Mouse (Mus musculus): ENCODE measurements at regions not wholly inside any gene's neighbourhood (a gene's known extent, or its start where the extent isn't known, plus 50 kb on each side); places are given as distances from the start of the nearest gene placed in this dataset.

- no peak for TF ChIP-seq CTCF (IDR thresholded peaks at IDR 0.05; ENCODE audit: low read depth, low read length)
- TF ChIP-seq GATA1 (IDR thresholded peaks at IDR 0.05; ENCODE audit: borderline replicate concordance, low read length) = no peak
- TF ChIP-seq POLR2AphosphoS5 (IDR thresholded peaks at IDR 0.05; ENCODE audit: insufficient replicate concordance, low read depth, low read length) = no peak
These were observed 189.7 kb upstream of the 4931429L15Rik start for GRCm38 (mm10) chr9:46509458-46509857.
